Mouse (Mus musculus) left cerebral cortex, postnatal 36 days (tissue): Measurements from ENCODE around the gene Mxd4. TPM values are rescaled to one million over a fixed set of nuclear protein-coding genes. Genes with fewer than 3 reads are reported as not detected.
A peak's percentile ranks its signal among the peaks of the same experiment; 100 is the strongest.

Source experiments
- DNase-seq, 2 experiments: peaks; one replicate each; pipeline ENCODE4 v3.0.0; 2021 to 2022; ENCODE audit warnings: low spot score in 2 of 2, mixed read lengths in 1 of 2
- intact Hi-C: fragments of 180-260 bp; cut with DNase I; formaldehyde crosslinking; loops from one replicate; pipeline ENCODE4 v1.15.1; 2025
- total RNA-seq, 2 experiments: library from RNA; stranded (reverse); gene quantifications; 2 replicates each; pipeline ENCODE4 v1.2.3; 2021

Mxd4 gene
- total RNA-seq, 2 experiments from 2014 or later, result 86.5 to 86.9 TPM

DNA sequence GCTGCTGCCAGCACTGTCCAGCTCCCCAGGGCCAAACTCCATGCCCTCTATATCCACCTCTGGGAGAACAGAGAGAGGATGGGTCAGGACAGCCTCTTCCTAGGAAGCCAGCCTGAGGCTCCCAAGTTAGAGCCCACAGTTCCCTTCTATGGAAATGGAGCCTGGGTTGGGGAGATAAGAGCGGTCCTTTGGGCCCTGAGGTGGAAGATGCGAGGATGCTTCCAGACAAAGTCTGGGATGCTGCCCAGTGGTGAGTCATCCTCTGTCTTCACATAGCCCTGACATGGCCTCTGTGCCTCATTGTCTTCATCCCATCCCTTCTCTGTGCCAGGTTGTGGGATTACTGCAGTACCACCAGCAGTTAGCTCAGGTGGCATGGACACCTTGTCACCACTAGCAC lies 10.4 kb downstream of the Mxd4 start:
- intact Hi-C loops, result no loop called here

DNA sequence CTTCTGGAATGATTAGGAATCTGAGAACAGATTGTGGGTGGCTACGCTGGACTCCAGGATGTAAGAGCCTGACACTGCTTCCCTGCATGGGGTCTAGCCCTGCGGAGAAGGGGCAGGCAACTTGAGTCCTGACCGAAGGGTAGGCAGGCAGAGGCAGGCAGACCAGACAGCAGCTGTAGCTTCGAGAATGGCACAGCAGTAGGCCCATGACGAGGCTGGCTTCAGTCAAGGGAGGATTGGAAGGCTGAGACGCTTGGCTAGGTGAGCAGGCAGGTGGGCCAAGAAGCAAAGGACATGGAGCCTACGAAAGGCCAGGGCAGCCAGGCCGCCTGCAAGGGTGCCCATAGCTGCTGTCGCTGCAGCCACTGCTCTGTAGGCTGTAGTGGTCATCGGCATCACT lies 10.8 kb downstream of the Mxd4 start:
- intact Hi-C loops, result no loop called here
- peak in 1 of 2 experiments; percentile 3 for DNase-seq

More for the DNA sequence above, 10.4 kb downstream of the Mxd4 start:
- peak; percentile 3 to 6 for DNase-seq

DNA sequence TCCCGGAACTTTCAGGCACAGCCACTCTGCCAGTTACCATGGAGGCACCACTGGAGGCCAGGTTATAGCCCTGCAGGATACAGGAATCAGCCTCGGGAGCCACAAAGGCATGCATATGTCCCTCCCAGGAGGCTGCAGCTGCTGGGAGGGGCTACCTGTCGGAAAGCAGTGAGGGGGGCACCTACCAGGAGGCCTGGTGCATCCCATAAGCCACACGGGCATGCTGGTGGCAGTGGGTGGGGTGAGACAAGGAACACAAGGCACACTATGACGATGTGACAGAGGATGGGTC lies 12.2 kb downstream of the Mxd4 start:
- intact Hi-C loops, result no loop called here
- no peak for DNase-seq

DNA sequence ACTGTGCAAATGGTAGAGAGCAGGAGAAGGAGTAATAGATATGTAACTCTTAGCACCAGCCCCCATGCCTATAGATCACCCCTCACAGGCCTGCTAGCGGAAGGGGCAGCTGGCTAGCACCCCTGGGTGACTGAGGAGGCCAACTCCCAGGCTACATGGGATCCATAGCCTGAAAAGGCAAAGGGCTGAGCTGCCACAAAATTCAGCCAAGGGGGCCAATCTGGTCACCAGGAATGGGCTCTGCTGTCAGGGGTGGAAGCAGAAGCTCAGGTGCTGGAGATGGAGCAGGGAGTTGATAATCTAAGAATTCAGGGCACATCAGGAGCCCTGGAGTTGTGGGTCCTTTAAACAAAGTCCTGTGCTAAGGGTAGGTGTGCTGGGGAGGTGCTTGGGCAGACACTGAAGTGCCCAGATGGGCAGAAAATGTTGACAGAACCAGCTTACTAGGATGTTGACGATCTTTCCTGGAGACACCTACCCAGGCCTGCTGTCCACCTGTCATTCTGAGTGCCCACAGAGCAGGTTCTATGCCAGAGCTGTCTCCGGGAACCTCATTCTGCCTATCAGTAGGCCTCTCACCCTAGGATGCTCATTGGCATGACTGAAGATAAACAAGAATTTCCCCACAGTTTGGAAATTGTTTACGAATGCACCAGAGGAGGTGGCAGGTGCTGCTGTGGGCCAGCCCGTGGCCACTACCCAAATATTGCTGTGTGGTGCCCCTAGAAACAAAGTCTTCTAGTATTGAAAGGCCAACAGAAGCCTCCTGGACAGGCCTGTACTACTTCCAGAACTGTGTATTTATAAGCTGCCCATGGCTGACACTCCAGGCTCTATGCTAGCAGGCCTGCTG lies 12.7 kb downstream of the Mxd4 start:
- intact Hi-C loops, result no loop called here
- no peak for DNase-seq

DNA sequence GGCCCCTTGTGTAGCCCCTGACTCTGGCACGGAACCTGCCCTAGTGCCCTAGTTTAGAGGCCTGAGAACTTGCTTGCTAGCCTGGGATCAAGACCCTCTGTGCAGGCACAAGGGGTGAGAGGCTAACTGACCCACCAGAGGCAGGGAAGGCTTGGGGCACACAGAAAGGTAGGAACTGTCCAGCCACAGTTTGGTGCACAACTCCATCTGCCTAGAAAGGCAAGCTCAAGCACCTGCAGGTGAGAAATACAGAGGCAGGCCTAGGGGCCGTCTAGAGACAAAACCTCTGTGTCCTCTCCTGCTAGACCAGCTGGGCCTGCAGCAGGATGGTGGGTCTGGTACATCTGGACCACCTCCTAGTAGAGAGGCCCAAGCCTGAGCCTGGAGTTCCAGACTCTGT lies 13.5 kb downstream of the Mxd4 start:
- DNase-seq, result no peak
- intact Hi-C loops, result no loop called here

DNA sequence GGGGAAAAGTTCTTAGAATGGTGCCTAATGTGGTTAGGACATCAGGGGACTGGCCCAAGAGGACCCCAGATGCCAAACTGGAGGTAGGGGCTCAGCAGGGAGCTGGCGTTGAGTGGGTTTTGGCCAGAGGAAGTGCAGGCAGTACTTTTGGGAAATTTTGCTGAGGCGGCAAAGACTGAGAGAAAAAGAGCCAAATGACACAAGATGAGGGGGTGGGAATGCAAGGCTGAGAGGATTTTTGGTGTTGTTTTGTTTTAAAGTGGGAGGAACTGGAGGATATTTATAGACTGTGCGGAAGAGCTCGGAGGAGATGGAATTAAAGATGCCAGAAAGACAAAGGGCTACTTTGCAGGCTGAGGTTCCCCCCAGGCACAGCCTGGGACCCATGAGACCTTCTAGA lies 16.8 kb downstream of the Mxd4 start:
- DNase-seq, result no peak

DNA sequence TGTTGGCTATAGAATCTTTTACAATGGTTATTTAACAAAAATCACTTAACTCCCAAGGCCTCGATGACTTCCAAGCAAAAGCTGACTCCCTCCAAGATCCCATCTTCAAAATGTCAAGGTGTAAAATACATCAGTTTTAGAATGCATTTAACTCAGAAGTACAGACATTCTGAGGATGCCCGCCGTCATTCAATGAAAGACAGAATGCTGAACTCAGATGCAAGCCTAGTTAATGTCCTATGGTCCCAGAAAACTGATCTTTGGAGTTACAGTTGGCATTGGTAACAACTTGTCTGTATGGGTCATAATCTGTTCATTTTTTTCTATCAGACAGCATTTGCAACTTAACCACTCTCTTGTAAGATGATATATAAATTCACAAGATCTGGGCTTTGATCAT lies 17.6 kb downstream of the Mxd4 start:
- intact Hi-C loops, result no loop called here
- no peak for DNase-seq

More for the DNA sequence above, 16.8 kb downstream of the Mxd4 start:
- intact Hi-C loops, result loop anchor here (1.0 kb wide), 1 partner anchor 17 kb away; the partner anchor contains the start of gene Mxd4

DNA sequence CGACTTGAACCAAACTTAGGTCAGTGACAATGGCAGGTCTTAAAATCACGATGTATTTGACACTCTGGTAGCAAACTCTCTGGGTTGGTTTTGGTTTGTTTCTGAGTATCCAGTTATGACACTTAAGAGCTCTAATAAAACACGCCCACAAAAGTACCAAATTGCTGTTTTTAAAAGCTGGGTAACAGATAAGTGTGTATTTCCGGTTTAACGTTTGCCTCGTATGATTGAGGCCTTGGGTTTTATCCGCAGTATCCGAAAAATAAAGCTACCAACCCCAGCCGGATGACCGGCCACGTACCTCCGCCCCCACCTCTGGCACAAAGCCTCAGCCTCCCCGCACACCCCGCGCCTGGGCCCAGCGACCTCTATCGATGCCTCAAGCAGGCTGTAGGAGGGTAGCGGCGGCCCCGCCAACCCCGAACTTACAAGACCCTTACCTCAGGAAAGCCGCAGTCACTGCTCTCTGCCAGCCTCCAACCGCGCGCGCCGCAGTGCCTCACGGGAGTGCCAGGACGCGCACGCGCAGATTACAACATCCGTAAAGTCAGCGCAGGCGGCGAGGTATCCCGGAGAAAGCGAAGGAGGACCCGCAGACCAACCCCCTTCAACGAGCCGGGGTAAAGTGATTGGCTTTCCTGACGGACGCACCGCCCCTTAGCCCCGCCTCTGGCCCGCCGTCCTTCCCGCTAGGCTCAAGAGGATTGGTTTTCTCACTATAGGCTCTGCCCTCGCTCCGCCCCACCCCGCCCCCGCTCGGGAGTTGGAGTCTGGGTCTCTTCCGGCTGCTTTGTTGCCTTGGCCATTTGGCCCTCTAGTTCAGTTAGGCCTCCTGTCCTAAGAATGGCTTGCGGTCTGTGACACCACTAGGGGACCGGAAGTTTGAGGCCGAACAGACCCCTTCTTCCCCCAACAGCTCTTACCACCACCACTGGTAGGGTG lies 18.3 kb downstream of the Mxd4 start, which contains the start of the genes Poln and Haus3:
TSS of gene Poln (minus strand) at position 499 of the 942 bp plus-strand sequence.
TSS of gene Haus3 (minus strand) at position 578 of the 942 bp plus-strand sequence.
- DNase-seq, result peak; percentile 97 to 98
- intact Hi-C loops, result no loop called here

DNA sequence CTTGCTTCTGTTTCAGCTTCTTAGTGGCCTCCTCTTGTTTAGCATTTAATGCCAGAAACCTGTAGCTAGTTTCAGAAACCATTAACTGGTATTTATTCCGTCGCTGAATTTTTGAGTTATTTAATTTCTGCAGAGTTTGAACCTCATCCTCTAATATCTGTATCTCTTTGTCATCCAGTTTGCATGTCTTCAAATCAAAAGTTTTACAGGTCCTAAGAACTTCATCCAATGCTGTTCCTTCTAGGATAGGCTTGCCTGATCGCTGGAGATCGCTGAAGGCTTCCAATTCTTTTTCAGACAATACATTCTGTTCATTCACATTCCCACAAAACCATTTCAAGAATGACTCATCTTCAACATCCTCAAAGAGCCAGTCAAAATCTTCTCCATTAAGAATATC lies 19.7 kb downstream of the Mxd4 start:
- DNase-seq, result no peak
- intact Hi-C loops, result no loop called here

DNA sequence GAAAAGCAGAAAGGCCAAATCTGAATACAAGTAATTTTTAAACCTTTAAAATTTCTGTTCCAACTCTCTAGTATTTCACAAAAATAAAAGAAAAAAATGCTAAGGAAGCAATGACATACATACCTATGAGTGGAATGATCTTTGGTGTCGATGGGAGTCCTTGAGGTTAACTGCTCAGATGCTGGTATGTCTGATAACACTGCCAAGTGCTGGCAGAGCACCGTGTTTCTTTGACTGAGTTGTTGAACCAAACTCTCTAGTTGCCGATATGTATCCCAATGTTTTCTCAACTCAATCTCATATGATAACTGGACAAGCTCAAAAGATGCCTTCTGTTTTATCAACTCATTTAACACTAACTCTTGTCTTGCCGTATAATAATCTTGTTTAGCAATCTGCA lies 21.7 kb downstream of the Mxd4 start:
- intact Hi-C loops, result no loop called here
- no peak for DNase-seq

DNA sequence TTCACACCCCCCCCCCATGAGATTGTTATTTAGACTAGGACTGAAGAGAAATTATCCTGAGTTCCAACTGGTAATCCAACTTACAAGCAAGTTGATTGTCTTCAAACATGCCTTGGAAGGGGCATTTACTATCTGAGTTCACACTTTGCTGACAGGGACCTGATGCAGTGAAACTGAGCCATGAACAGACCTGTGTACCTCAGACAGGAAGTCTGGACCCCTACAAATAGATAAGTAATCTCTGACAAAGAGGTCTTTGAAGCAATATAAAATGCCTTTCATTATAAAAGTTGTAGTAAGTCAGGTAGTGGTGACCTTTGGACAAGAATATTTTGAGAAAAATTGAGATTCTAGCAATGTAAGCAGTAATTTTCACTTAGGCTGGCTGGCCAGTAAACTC lies 39.0 kb downstream of the Mxd4 start:
- no peak for DNase-seq
- intact Hi-C loops, result loop anchor here (5.0 kb wide), 1 partner anchor 51 kb away; no protein-coding TSS in a partner anchor

DNA sequence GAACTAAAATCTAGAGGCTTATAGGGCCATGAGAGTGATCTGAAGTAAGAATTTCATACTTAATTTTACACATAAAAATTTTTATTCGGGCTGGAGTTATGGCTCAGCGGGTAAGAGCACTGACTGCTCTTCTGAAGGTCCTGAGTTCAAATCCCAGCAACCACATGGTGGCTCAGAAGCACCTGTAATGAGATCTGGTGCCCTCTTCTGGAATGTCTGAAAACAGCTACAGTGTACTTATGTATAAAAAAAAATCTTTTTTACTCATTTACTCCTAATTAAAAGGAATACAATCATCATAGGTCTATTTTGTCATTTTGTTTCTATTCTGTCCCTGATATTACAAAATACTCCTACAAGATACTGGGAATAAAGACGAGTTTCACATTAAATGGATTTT lies 40.0 kb downstream of the Mxd4 start:
- intact Hi-C loops, result loop anchor here (5.0 kb wide), 1 partner anchor 50 kb away; no protein-coding TSS in a partner anchor
- no peak for DNase-seq

DNA sequence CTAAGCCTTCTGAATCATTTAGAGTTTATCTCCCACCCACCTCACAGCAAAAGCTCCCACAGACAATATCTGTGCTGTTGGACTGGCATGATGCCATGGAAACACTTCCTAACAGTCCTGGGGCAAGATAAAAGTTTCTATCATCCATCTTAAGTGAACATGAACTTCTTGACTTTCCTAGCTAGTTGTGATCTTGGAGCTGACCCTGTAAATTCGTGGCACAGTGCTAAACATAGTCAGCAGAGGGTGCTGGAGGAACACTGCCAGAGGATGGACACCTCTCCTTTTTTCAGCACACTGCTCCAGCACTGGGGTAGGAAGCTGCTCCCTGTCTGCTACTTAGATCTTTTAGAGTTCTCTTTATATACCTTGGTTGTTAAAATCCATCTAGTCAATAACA lies 47.8 kb downstream of the Mxd4 start:
- DNase-seq, result peak; percentile 8 to 10
- intact Hi-C loops, result no loop called here

DNA sequence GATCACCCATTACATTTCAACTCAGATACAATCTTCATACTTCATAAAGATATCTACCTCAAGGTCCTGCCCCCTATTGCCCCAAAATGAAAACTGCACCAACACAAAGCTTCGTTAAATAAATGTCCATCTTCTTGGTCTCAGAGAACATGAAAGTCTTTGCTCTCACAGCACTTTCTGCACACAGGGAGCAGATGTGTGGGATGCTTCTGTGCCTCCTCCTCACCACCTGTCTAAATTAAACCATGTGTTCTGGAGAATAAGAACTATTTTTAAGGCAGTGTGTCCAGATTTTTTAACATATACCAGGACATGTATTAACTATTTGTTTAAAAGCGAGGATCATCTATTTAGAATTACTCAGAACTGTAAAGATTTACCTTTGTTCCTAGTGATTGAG lies 54.8 kb downstream of the Mxd4 start:
- no peak for DNase-seq
- intact Hi-C loops, result no loop called here

DNA sequence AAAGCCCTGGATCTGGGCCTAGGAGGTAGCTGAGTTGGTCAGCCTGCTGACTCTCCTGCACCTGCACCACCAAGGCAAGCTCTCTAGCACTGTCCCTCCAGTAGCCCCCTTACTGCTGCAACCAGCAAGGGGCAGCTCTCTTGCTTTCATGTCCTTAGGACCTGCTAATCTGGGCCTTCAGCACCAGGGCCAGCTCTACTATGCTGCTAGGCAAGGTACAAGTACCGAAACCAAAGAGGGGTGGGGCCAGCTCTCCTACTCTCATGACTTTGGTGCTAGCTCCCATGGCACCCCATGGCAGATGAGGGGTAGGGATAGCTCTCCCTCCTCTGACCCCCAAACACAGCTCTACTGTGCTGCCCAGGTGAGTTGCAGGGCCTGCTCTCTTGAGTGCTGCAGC lies 63.4 kb downstream of the Mxd4 start:
- intact Hi-C loops, result no loop called here
- DNase-seq, result no peak

Other genes with a start within 250 kb of the Mxd4 start
- gene Gm1673, start 204.3 kb downstream of the Mxd4 start, total RNA-seq, result 10 to 100 TPM; 77.3 to 91.5 TPM
- gene Nat8l, start 191.7 kb downstream of the Mxd4 start, total RNA-seq, result 100 to 1,000 TPM; 185 to 226 TPM
- 1 to 10 TPM in 1 of 2 experiments, under 1 TPM in 1; 0.91 to 1.9 TPM for gene Poln, start 18.3 kb downstream of the Mxd4 start, total RNA-seq
- 1 to 10 TPM; 7.8 to 8.2 TPM for gene Haus3, start 18.2 kb downstream of the Mxd4 start, total RNA-seq
- 10 to 100 TPM; 53.1 to 55.3 TPM for gene Zfyve28, start 100.7 kb upstream of the Mxd4 start, total RNA-seq
- gene Cfap99, start 100.9 kb upstream of the Mxd4 start, total RNA-seq, result 1 to 10 TPM in 1 of 2 experiments, under 1 TPM in 1; 0.96 to 1.5 TPM
- 10 to 100 TPM; 82.2 to 87.2 TPM for gene Rnf4, start 148.6 kb upstream of the Mxd4 start, total RNA-seq
- 10 to 100 TPM; 40.0 to 44.5 TPM for gene Fam193a, start 182.2 kb upstream of the Mxd4 start, total RNA-seq